Mouse (Mus musculus): ENCODE results near the gene Ppfia4. TPM values are rescaled to one million over a fixed set of nuclear protein-coding genes. Genes with fewer than 3 reads are reported as not detected.

Gene Ppfia4
- polyA plus RNA-seq, 1 experiment from 2014 or later: 10.6 TPM

DNA sequence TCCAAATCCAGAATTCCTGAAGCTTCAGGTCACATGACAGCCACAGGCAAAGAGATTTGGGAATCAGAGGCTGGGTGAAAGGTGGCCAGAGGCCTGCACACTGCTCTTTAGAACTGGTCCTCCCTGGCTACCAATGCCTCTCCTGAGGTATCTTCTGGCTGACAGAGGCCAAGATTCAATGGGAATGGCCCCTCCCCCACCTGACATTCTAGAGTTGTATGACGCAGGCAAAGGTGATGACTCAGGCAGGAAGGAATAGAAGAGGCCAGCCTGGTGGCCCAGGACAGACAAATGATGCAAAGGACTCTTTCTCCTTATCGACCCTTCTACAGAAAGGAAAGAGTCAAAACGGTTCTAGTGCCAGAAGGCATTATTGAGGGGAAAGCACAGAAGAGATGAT lies 44.5 kb downstream of the Ppfia4 start:
- 60% methylated on average over 3 of the region's 3 CpGs for WGBS
- H3K9ac ChIP-seq (ENCODE audit: low read length): no peak overlapping the region

DNA sequence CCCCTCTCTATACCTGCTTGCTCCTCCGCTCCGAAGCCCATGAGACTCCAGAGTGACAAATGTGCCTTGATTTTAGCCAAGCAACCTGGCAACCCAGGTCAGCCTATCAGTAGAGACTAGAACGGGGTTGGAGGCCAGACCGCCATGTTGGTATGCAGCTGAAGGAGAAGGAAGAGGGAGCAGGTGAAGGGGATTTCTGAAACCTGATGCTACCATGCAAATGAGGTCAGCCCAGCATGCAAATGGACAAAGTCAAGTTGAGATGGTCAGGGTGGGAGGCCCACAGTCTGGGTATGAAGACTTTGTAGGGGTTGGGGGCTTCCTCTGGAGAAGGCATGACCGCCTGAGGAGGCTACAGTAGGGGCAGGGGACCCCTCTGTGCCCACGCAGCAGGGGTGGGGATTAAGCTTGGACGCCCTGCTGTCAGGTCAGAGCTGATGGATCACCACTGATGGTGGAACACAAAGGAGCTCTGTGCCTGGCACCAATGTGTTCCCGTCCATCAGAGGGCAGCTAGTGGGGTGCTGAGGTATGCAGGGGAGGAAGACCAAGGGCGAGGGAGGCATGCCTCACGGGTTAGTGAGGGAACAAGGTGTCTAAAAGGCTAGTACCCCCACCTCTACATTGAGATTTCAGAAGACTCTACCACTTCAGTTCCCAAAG lies 47.1 kb downstream of the Ppfia4 start:
- ATAC-seq (replicated peaks; ENCODE audit: extremely low read depth, insufficient read depth, low FRiP score): no peak
- WGBS: 67% methylated on average over 10 of the region's 10 CpGs
- Histone ChIP-seq H3K4me3 (ENCODE audit: low read length) (no peak overlapping the region), H3K4me1 (ENCODE audit: control insufficient read depth, insufficient read depth, low read length) (peaks cover 7% of the 10 kb centered on the region), H3K36me3 (ENCODE audit: control insufficient read depth, insufficient read depth) (no peaks in the 10 kb centered on the region), H3K4me2 (ENCODE audit: low read depth, low read length) (no peak overlapping the region), H3K9ac (ENCODE audit: low read length) (no peak overlapping the region), H3K27ac (ENCODE audit: low read length) (no peak overlapping the region), H3K27me3 (ENCODE audit: control insufficient read depth, insufficient read depth, low read length) (no peaks in the 10 kb centered on the region), H3K9me3 (replicated peaks; ENCODE audit: control insufficient read depth, low read length) (no peaks in the 10 kb centered on the region)

More for the DNA sequence above, 44.5 kb downstream of the Ppfia4 start:
- H3K27me3 ChIP-seq (ENCODE audit: control insufficient read depth, insufficient read depth, low read length): no peaks in the 10 kb centered on the region
- H3K4me1 ChIP-seq (ENCODE audit: control insufficient read depth, insufficient read depth, low read length): peaks cover 7% of the 10 kb centered on the region
- no peaks in the 10 kb centered on the region for H3K9me3 ChIP-seq (replicated peaks; ENCODE audit: control insufficient read depth, low read length)
- no peak overlapping the region for H3K27ac ChIP-seq (ENCODE audit: low read length)
- H3K36me3 ChIP-seq (ENCODE audit: control insufficient read depth, insufficient read depth): no peaks in the 10 kb centered on the region
- no peak overlapping the region for H3K4me2 ChIP-seq (ENCODE audit: low read depth, low read length)
- ATAC-seq (replicated peaks; ENCODE audit: extremely low read depth, insufficient read depth, low FRiP score): no peak
- no peak overlapping the region for H3K4me3 ChIP-seq (ENCODE audit: low read length)

DNA sequence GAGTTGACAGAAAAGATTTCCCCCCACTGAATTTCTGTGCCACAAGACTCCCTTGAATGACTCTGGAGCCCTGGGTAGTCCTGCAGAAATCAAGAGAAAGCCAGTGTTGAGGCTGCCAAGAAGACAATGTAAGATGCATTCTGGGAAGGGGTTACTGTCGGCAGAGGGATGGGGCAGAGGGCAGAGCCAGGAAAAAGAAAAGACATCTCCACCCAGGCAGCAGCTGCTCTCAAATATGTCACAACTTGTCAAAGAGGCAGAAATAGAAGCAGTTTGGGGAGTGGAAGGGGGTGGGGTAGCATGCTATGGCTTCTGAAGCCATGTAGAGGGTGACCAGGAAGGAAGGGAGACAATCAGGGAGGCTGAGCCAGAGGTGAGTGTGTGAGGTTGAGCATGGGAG lies 49.6 kb downstream of the Ppfia4 start:
- ATAC-seq (replicated peaks; ENCODE audit: extremely low read depth, insufficient read depth, low FRiP score): no peak
- WGBS: 13% methylated on average over 1 of the region's 1 CpGs

DNA sequence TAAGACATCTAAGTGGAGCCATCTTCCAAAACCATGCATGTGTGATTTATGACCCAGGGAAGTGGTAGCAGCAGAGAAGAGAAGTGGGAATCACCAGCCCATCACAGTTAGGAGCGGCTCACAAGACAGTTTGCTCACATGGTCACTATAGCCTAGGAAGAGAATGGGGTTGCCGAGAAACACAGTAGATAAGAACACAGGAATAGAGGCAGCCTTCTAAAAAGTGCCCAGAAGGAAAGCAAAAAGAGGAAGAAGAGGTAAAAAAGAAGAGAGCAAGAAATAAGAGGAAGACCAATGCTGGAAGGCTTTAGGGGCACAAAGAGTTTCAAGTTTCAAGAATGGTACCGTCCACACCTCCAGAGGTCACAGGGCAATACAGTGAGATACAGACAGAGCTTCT lies 50.4 kb downstream of the Ppfia4 start:
- no peak for ATAC-seq (replicated peaks; ENCODE audit: extremely low read depth, insufficient read depth, low FRiP score)
- Histone ChIP-seq H3K27me3 (ENCODE audit: control insufficient read depth, insufficient read depth, low read length) (no peaks in the 10 kb centered on the region), H3K27ac (ENCODE audit: low read length) (no peak overlapping the region), H3K9me3 (replicated peaks; ENCODE audit: control insufficient read depth, low read length) (no peaks in the 10 kb centered on the region), H3K4me2 (ENCODE audit: low read depth, low read length) (no peak overlapping the region), H3K9ac (ENCODE audit: low read length) (no peak overlapping the region), H3K36me3 (ENCODE audit: control insufficient read depth, insufficient read depth) (no peaks in the 10 kb centered on the region), H3K4me3 (ENCODE audit: low read length) (no peak overlapping the region), H3K4me1 (ENCODE audit: control insufficient read depth, insufficient read depth, low read length) (no peaks in the 10 kb centered on the region; the same call in 1 of the 2 replicates)
- WGBS: 55% methylated on average over 3 of the region's 3 CpGs

More for the DNA sequence above, 49.6 kb downstream of the Ppfia4 start:
- H3K9me3 ChIP-seq (replicated peaks; ENCODE audit: control insufficient read depth, low read length): no peaks in the 10 kb centered on the region
- H3K9ac ChIP-seq (ENCODE audit: low read length): no peak overlapping the region
- H3K27ac ChIP-seq (ENCODE audit: low read length): no peak overlapping the region
- H3K4me1 ChIP-seq (ENCODE audit: control insufficient read depth, insufficient read depth, low read length): no peaks in the 10 kb centered on the region
- H3K4me2 ChIP-seq (ENCODE audit: low read depth, low read length): no peak overlapping the region
- no peaks in the 10 kb centered on the region for H3K27me3 ChIP-seq (ENCODE audit: control insufficient read depth, insufficient read depth, low read length)
- no peaks in the 10 kb centered on the region for H3K36me3 ChIP-seq (ENCODE audit: control insufficient read depth, insufficient read depth)
- H3K4me3 ChIP-seq (ENCODE audit: low read length): no peak overlapping the region

DNA sequence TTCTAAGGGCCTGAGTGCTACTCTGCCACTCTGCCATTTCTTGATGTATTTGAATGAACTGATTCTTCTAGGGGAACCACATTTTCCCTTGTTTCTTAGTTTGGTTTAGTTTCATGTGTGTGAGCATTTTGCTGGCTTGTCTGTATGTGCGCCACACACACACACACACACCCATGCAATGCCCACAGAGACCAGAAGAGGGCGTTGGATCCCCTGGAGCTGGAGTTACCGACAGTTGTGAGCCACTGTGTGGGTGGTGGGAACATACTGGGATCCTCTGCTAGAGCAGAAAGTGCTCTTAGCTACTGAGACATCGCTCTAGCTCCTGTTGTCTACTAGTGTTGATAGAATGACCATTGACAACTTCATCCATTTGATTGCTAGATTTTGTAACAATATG lies 51.2 kb downstream of the Ppfia4 start:
- WGBS: 67% methylated on average over 4 of the region's 4 CpGs
- Histone ChIP-seq H3K4me1 (ENCODE audit: control insufficient read depth, insufficient read depth, low read length) (peaks cover 5% of the 10 kb centered on the region), H3K27me3 (ENCODE audit: control insufficient read depth, insufficient read depth, low read length) (no peaks in the 10 kb centered on the region), H3K36me3 (ENCODE audit: control insufficient read depth, insufficient read depth) (no peaks in the 10 kb centered on the region), H3K4me3 (ENCODE audit: low read length) (no peak overlapping the region), H3K27ac (ENCODE audit: low read length) (no peak overlapping the region), H3K9ac (ENCODE audit: low read length) (no peak overlapping the region), H3K9me3 (replicated peaks; ENCODE audit: control insufficient read depth, low read length) (no peaks in the 10 kb centered on the region), H3K4me2 (ENCODE audit: low read depth, low read length) (no peak overlapping the region)
- no peak for ATAC-seq (replicated peaks; ENCODE audit: extremely low read depth, insufficient read depth, low FRiP score)

DNA sequence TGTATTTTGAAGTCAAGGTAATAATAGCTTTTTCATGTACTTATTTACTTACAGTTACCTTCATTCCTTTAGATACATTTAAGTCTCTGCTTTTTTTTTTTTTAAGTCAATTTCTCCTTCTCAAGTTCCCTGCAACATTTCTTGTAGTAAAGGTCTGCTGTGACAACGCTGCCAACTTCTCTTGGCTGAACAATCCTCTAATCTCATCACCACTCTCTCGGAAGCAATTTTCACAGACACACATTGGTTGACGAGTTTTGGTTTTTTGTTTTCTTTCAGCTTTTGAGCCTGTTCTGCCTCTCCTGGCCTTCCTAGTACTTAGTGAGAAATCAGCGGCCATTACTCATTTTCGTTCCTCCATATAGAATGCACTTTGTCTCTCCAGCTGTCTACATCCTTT lies 52.6 kb downstream of the Ppfia4 start:
- 71% methylated on average over 5 of the region's 5 CpGs for WGBS
- H3K9ac ChIP-seq (ENCODE audit: low read length): no peak overlapping the region
- no peak for ATAC-seq (replicated peaks; ENCODE audit: extremely low read depth, insufficient read depth, low FRiP score)
- H3K4me1 ChIP-seq (ENCODE audit: control insufficient read depth, insufficient read depth, low read length): peaks cover 13% of the 10 kb centered on the region
- no peak overlapping the region for H3K4me3 ChIP-seq (ENCODE audit: low read length)
- H3K27me3 ChIP-seq (ENCODE audit: control insufficient read depth, insufficient read depth, low read length): no peaks in the 10 kb centered on the region
- H3K9me3 ChIP-seq (replicated peaks; ENCODE audit: control insufficient read depth, low read length): no peaks in the 10 kb centered on the region
- no peaks in the 10 kb centered on the region for H3K36me3 ChIP-seq (ENCODE audit: control insufficient read depth, insufficient read depth)
- H3K4me2 ChIP-seq (ENCODE audit: low read depth, low read length): no peak overlapping the region
- H3K27ac ChIP-seq (ENCODE audit: low read length): no peak overlapping the region

DNA sequence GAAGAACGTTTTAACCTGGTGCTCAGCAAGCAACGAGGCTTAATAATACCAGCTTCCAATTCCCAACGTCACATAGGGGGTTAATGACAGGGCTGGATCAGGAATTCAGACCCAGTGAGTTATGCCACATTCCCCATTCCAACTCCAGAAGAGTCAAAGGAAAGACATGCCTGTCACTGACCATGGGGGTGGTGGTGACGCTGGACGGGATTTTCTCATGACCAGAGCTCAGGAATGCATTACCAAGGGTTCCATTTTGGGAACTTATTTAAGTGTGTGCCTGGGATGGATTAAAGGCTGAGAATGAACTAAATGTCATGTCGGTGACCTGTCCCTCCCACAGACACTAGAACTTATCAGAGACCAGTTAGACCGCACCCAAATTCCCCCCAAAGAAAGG lies 55.9 kb downstream of the Ppfia4 start:
- no peaks in the 10 kb centered on the region for H3K9me3 ChIP-seq (replicated peaks; ENCODE audit: control insufficient read depth, low read length)
- WGBS: 50% methylated on average over 7 of the region's 7 CpGs
- H3K4me3 ChIP-seq (ENCODE audit: low read length): no peak overlapping the region
- no peaks in the 10 kb centered on the region for H3K36me3 ChIP-seq (ENCODE audit: control insufficient read depth, insufficient read depth)
- H3K27me3 ChIP-seq (ENCODE audit: control insufficient read depth, insufficient read depth, low read length): no peaks in the 10 kb centered on the region
- no peak overlapping the region for H3K27ac ChIP-seq (ENCODE audit: low read length)
- H3K9ac ChIP-seq (ENCODE audit: low read length): no peak overlapping the region
- ATAC-seq (replicated peaks; ENCODE audit: extremely low read depth, insufficient read depth, low FRiP score): peak; percentile 32; the same call in 1 of the 2 replicates
- H3K4me1 ChIP-seq (ENCODE audit: control insufficient read depth, insufficient read depth, low read length): peaks cover 13% of the 10 kb centered on the region
- H3K4me2 ChIP-seq (ENCODE audit: low read depth, low read length): no peak overlapping the region

DNA sequence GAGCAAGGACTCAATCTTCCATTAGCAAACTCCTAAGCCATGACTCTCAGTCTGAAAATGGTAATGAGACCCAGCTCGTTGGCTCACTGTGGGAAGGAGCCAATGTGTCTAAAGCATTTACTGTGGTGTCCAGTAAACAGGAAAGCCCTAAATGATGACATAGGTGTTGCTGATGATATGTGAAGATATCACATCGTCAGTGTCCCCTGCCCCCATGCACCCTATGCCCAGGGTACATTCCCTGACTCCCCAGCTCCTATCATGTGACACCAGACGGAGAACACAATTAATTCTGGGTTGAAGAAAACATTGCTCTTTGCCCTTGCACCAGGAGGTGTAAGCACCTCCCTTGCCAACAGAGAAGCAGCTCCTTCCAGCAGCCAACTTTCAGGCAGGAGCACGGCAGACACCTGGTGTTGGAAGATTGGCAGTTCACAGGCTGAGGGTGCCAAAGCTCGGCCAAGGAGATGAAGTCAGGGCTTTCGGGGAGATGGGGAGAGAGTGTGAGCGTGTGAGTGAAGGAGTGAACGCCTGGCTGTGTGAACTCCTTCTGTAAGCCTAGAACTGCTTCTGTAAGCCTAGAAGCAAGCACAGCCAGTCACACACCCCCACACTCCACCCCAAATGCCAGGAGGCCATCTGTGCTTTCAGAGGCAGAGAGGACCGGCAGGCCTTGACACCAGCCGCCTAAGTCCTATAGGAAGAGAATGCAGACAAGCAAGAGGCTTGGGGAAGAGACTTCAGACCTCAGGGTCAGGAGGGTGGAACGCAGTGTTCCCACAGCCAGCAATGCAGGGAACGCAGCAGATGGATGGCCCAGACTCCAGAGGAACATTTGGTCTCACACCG lies 56.9 kb downstream of the Ppfia4 start:
- H3K4me1 ChIP-seq (ENCODE audit: control insufficient read depth, insufficient read depth, low read length): peaks cover 13% of the 10 kb centered on the region
- no peak overlapping the region for H3K4me2 ChIP-seq (ENCODE audit: low read depth, low read length)
- H3K9me3 ChIP-seq (replicated peaks; ENCODE audit: control insufficient read depth, low read length): no peaks in the 10 kb centered on the region
- ATAC-seq (replicated peaks; ENCODE audit: extremely low read depth, insufficient read depth, low FRiP score): no peak
- H3K27me3 ChIP-seq (ENCODE audit: control insufficient read depth, insufficient read depth, low read length): no peaks in the 10 kb centered on the region
- no peaks in the 10 kb centered on the region for H3K36me3 ChIP-seq (ENCODE audit: control insufficient read depth, insufficient read depth)
- 61% methylated on average over 13 of the region's 13 CpGs for whole genome bisulfite sequencing
- no peak overlapping the region for H3K4me3 ChIP-seq (ENCODE audit: low read length)
- no peak overlapping the region for H3K9ac ChIP-seq (ENCODE audit: low read length)
- no peak overlapping the region for H3K27ac ChIP-seq (ENCODE audit: low read length)

DNA sequence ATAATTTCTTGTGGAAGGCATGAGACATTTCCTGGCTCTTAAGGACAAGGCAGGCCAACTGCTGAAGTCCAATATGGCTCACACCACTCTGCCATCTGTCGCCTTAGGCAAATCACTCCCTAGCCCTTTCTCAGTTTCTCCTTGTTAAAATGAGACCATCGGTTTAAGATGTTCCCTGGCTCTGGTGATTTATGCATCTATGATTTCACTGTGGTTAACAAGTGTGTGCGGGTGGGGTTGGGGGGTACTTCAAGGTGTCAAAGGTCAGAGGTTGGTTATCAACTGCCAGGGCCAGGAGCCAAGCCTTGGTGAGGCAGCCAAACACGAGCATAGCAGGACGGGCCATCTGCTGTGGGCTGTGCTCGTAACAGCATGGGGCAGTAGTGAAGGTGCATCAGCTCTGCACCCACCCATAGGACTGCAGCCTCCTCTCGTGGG lies 58.2 kb downstream of the Ppfia4 start:
- ATAC-seq (replicated peaks; ENCODE audit: extremely low read depth, insufficient read depth, low FRiP score): no peak
- WGBS: 83% methylated on average over 7 of the region's 7 CpGs
- peaks cover 13% of the 10 kb centered on the region for H3K4me1 ChIP-seq (ENCODE audit: control insufficient read depth, insufficient read depth, low read length)
- no peak overlapping the region for H3K4me3 ChIP-seq (ENCODE audit: low read length)
- H3K27me3 ChIP-seq (ENCODE audit: control insufficient read depth, insufficient read depth, low read length): no peaks in the 10 kb centered on the region
- H3K27ac ChIP-seq (ENCODE audit: low read length): no peak overlapping the region
- H3K4me2 ChIP-seq (ENCODE audit: low read depth, low read length): no peak overlapping the region
- H3K9me3 ChIP-seq (replicated peaks; ENCODE audit: control insufficient read depth, low read length): no peaks in the 10 kb centered on the region
- no peak overlapping the region for H3K9ac ChIP-seq (ENCODE audit: low read length)
- no peaks in the 10 kb centered on the region for H3K36me3 ChIP-seq (ENCODE audit: control insufficient read depth, insufficient read depth)

All from heart, embryonic 16.5 days (tissue).